Mouse (Mus musculus): Measurements from ENCODE around the gene Nap1l4. TPM values are rescaled to one million over a fixed set of nuclear protein-coding genes. Genes with fewer than 3 reads are reported as not detected.

The Nap1l4 gene
- polyA plus RNA-seq, 1 experiment = 60.3 TPM

- H3K4me1 ChIP-seq (ENCODE audit: control insufficient read depth, insufficient read depth, low read length) = no peaks in the 10 kb centered on the region; the same call in 1 of the 2 replicates
- H3K4me3 ChIP-seq (ENCODE audit: control insufficient read depth, low read depth, low read length) = peak overlapping the region; percentile 40; the same call in 1 of the 2 replicates
- H3K27me3 ChIP-seq (ENCODE audit: control insufficient read depth, insufficient read depth, low read length) = no peaks in the 10 kb centered on the region
- TF ChIP-seq CTCF (IDR thresholded peaks at IDR 0.05; ENCODE audit: control insufficient read depth, insufficient read depth, insufficient replicate concordance, low read depth, low read length) = peak; percentile 81; the same call in 1 of the 2 replicates
- TF ChIP-seq POLR2A (IDR thresholded peaks at IDR 0.05; ENCODE audit: control insufficient read depth, low read depth, low read length) = no peak
- no peak overlapping the region for H3K27ac ChIP-seq (ENCODE audit: control insufficient read depth, insufficient read depth, low read depth, low read length)
- H3K36me3 ChIP-seq (ENCODE audit: control insufficient read depth, insufficient read depth, low read length) = no peaks in the 10 kb centered on the region
Observed at GRCm38 (mm10) chr7:143480498-143480897, 68.4 kb downstream of the Nap1l4 start.

GRCm38 (mm10) chr7:143477800-143478199 lies 71.1 kb downstream of the Nap1l4 start:
- Histone ChIP-seq H3K27ac (ENCODE audit: control insufficient read depth, insufficient read depth, low read depth, low read length) (no peak overlapping the region), H3K36me3 (ENCODE audit: control insufficient read depth, insufficient read depth, low read length) (no peaks in the 10 kb centered on the region), H3K4me1 (ENCODE audit: control insufficient read depth, insufficient read depth, low read length) (peaks cover 16% of the 10 kb centered on the region), H3K4me3 (ENCODE audit: control insufficient read depth, low read depth, low read length) (no peak overlapping the region), H3K27me3 (ENCODE audit: control insufficient read depth, insufficient read depth, low read length) (no peaks in the 10 kb centered on the region)
- TF ChIP-seq POLR2A (IDR thresholded peaks at IDR 0.05; ENCODE audit: control insufficient read depth, low read depth, low read length) (no peak), CTCF (IDR thresholded peaks at IDR 0.05; ENCODE audit: control insufficient read depth, insufficient read depth, insufficient replicate concordance, low read depth, low read length) (no peak)

- H3K36me3 ChIP-seq (ENCODE audit: control insufficient read depth, insufficient read depth, low read length) = no peaks in the 10 kb centered on the region
- H3K4me1 ChIP-seq (ENCODE audit: control insufficient read depth, insufficient read depth, low read length) = peaks cover 16% of the 10 kb centered on the region
- no peaks in the 10 kb centered on the region for H3K27me3 ChIP-seq (ENCODE audit: control insufficient read depth, insufficient read depth, low read length)
- TF ChIP-seq POLR2A (IDR thresholded peaks at IDR 0.05; ENCODE audit: control insufficient read depth, low read depth, low read length) (no peak), CTCF (IDR thresholded peaks at IDR 0.05; ENCODE audit: control insufficient read depth, insufficient read depth, insufficient replicate concordance, low read depth, low read length) (no peak)
- no peak overlapping the region for H3K4me3 ChIP-seq (ENCODE audit: control insufficient read depth, low read depth, low read length)
- H3K27ac ChIP-seq (ENCODE audit: control insufficient read depth, insufficient read depth, low read depth, low read length) = no peak overlapping the region
Observed at GRCm38 (mm10) chr7:143476702-143477335, 72.1 kb downstream of the Nap1l4 start.

DNA sequence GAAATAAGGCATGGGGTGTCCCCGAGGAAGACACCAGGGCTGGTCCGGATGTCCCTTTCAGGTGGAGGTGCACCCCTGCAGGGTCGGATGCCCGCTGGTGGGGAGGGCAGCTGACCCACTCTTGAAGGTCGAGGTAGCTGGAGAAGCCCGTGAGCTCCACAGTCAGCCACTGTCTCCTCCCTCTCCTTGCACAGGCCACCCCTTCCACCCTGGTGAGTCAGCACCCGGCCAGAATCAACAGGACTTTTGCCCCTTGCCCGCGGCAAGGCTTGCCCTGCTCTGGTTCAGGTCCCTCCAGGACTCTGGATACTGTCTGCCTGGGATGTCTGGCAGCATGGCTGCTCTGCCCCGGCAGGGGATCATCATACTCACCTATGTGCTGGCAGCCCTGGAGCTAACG lies 73.0 kb downstream of the Nap1l4 start:
- Histone ChIP-seq H3K27ac (ENCODE audit: control insufficient read depth, insufficient read depth, low read depth, low read length) (no peak overlapping the region), H3K4me3 (ENCODE audit: control insufficient read depth, low read depth, low read length) (no peak overlapping the region), H3K4me1 (ENCODE audit: control insufficient read depth, insufficient read depth, low read length) (peaks cover 16% of the 10 kb centered on the region), H3K36me3 (ENCODE audit: control insufficient read depth, insufficient read depth, low read length) (no peaks in the 10 kb centered on the region), H3K27me3 (ENCODE audit: control insufficient read depth, insufficient read depth, low read length) (no peaks in the 10 kb centered on the region)
- TF ChIP-seq POLR2A (IDR thresholded peaks at IDR 0.05; ENCODE audit: control insufficient read depth, low read depth, low read length) = no peak
- no peak for TF ChIP-seq CTCF (IDR thresholded peaks at IDR 0.05; ENCODE audit: control insufficient read depth, insufficient read depth, insufficient replicate concordance, low read depth, low read length)

DNA sequence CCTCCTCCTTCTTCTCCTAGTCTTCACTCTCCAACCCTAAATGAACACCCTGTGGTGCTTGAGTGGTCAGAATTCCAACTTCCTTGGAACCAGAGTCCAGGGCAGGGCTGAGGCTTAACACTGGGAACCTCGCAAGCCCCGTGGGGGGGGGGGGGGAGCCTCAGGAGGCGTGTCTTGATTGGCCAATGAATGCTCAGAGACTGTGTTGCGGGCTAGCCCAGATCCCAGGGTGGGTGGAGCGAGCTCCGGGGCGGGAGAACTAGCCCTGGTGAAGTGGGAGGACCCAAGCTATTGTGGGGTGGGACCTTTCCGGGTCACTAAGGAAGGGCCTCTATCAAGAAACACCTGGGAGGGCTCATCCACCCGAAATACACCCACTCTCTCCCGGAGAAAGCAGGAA lies 74.1 kb downstream of the Nap1l4 start:
- H3K27ac ChIP-seq (ENCODE audit: control insufficient read depth, insufficient read depth, low read depth, low read length) = no peak overlapping the region
- no peaks in the 10 kb centered on the region for H3K27me3 ChIP-seq (ENCODE audit: control insufficient read depth, insufficient read depth, low read length)
- TF ChIP-seq POLR2A (IDR thresholded peaks at IDR 0.05; ENCODE audit: control insufficient read depth, low read depth, low read length) (no peak), CTCF (IDR thresholded peaks at IDR 0.05; ENCODE audit: control insufficient read depth, insufficient read depth, insufficient replicate concordance, low read depth, low read length) (no peak)
- H3K4me1 ChIP-seq (ENCODE audit: control insufficient read depth, insufficient read depth, low read length) = peaks cover 16% of the 10 kb centered on the region
- H3K4me3 ChIP-seq (ENCODE audit: control insufficient read depth, low read depth, low read length) = no peak overlapping the region
- no peaks in the 10 kb centered on the region for H3K36me3 ChIP-seq (ENCODE audit: control insufficient read depth, insufficient read depth, low read length)

GRCm38 (mm10) chr7:143473347-143474101 lies 75.4 kb downstream of the Nap1l4 start, which contains the start of gene Slc22a18:
Gene Slc22a18 (plus strand): TSS chr7:143473736.
- no peak within 1 kb of the TSS for H3K27ac ChIP-seq (ENCODE audit: control insufficient read depth, insufficient read depth, low read depth, low read length)
- peaks cover 16% of the 10 kb centered on the region for H3K4me1 ChIP-seq (ENCODE audit: control insufficient read depth, insufficient read depth, low read length)
- no peak for TF ChIP-seq CTCF (IDR thresholded peaks at IDR 0.05; ENCODE audit: control insufficient read depth, insufficient read depth, insufficient replicate concordance, low read depth, low read length)
- no peak for TF ChIP-seq POLR2A (IDR thresholded peaks at IDR 0.05; ENCODE audit: control insufficient read depth, low read depth, low read length)
- H3K36me3 ChIP-seq (ENCODE audit: control insufficient read depth, insufficient read depth, low read length) = no peaks in the 10 kb centered on the region
- no peaks in the 10 kb centered on the region for H3K27me3 ChIP-seq (ENCODE audit: control insufficient read depth, insufficient read depth, low read length)
- 0 out of 2 replicates have a peak within 1 kb of the TSS, but pooled peaks have one; percentile 22 for H3K4me3 ChIP-seq (ENCODE audit: control insufficient read depth, low read depth, low read length)

DNA sequence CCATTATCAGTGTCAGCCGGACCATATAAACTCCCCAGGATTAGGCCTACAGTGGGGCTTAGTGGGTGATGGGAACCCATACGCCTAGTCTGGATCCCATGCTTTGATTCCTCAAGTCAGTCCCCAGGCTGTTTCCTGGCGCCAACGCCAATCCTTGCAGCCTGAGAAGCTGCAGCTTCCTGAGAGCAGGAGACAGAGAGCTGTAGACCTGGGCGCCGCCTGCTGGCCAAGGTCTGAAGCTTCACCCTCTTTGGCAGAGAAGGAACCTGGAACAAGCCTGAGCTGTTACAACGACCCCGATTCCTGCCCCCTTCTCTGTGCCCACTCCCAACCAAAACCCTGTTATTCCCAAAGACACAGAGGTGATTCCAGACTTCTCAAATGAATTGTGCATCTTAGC lies 79.0 kb downstream of the Nap1l4 start:
- Histone ChIP-seq H3K4me1 (ENCODE audit: control insufficient read depth, insufficient read depth, low read length) (peaks cover 29% of the 10 kb centered on the region), H3K36me3 (ENCODE audit: control insufficient read depth, insufficient read depth, low read length) (no peaks in the 10 kb centered on the region), H3K27ac (ENCODE audit: control insufficient read depth, insufficient read depth, low read depth, low read length) (no peak overlapping the region), H3K4me3 (ENCODE audit: control insufficient read depth, low read depth, low read length) (no peak overlapping the region), H3K27me3 (ENCODE audit: control insufficient read depth, insufficient read depth, low read length) (no peaks in the 10 kb centered on the region)
- TF ChIP-seq CTCF (IDR thresholded peaks at IDR 0.05; ENCODE audit: control insufficient read depth, insufficient read depth, insufficient replicate concordance, low read depth, low read length) = peak; percentile 75
- TF ChIP-seq POLR2A (IDR thresholded peaks at IDR 0.05; ENCODE audit: control insufficient read depth, low read depth, low read length) = no peak

All from testis, adult 2 months (tissue).